Mouse (Mus musculus): Measurements from ENCODE around the gene Cdk10. TPM values are rescaled to one million over a fixed set of nuclear protein-coding genes. Genes with fewer than 3 reads are reported as not detected.

The Cdk10 gene
- polyA plus RNA-seq, 1 experiment from 2014 or later: 20.7 TPM

GRCm38 (mm10) chr8:123233300-123233699 lies 8.7 kb downstream of the Cdk10 start:
- peaks cover 12% of the 10 kb centered on the region; the same call in 1 of the 2 replicates for H3K27me3 ChIP-seq (ENCODE audit: control insufficient read depth, insufficient read depth, low read length)
- no peak overlapping the region for H3K9ac ChIP-seq (ENCODE audit: low read length)
- H3K4me1 ChIP-seq (ENCODE audit: control insufficient read depth in 2 of 2, insufficient read depth in 2 of 2, low read length in 2 of 2): peaks cover 3 to 10% of the 10 kb centered on the region in 2 experiments; a peak in 1 of 4 replicates
- no peak overlapping the region for H3K4me3 ChIP-seq (ENCODE audit: control insufficient read depth in 1 of 2, insufficient read depth in 1 of 2, low read depth in 1 of 2, low read length in 2 of 2)
- no peak overlapping the region for H3K4me2 ChIP-seq (ENCODE audit: low read length)
- H3K9me3 ChIP-seq (ENCODE audit: control insufficient read depth, low read length): no peaks in the 10 kb centered on the region
- WGBS: 53% methylated on average over 13 of the region's 13 CpGs
- no peak for ATAC-seq (ENCODE audit: insufficient number of reproducible peaks, insufficient read depth, low FRiP score, low read depth)
- no peak overlapping the region for H3K27ac ChIP-seq (replicated peaks in 1 of 2; ENCODE audit: control insufficient read depth in 1 of 2, insufficient read depth in 1 of 2, low read depth in 2 of 2, low read length in 2 of 2)
- peaks cover 10% of the 10 kb centered on the region; the same call in 1 of the 2 replicates for H3K36me3 ChIP-seq (ENCODE audit: control insufficient read depth, insufficient read depth, low read length)

- peaks cover 12% of the 10 kb centered on the region; the same call in 1 of the 2 replicates for H3K27me3 ChIP-seq (ENCODE audit: control insufficient read depth, insufficient read depth, low read length)
- H3K4me3 ChIP-seq (ENCODE audit: control insufficient read depth in 1 of 2, insufficient read depth in 1 of 2, low read depth in 1 of 2, low read length in 2 of 2): no peak overlapping the region
- peaks cover 3 to 10% of the 10 kb centered on the region in 2 experiments; a peak in 1 of 4 replicates for H3K4me1 ChIP-seq (ENCODE audit: control insufficient read depth in 2 of 2, insufficient read depth in 2 of 2, low read length in 2 of 2)
- ATAC-seq (ENCODE audit: insufficient number of reproducible peaks, insufficient read depth, low FRiP score, low read depth): no peak
- WGBS: 77% methylated on average over 11 of the region's 11 CpGs
- H3K9ac ChIP-seq (ENCODE audit: low read length): no peak overlapping the region
- peaks cover 6% of the 10 kb centered on the region; the same call in 1 of the 2 replicates for H3K36me3 ChIP-seq (ENCODE audit: control insufficient read depth, insufficient read depth, low read length)
- no peak overlapping the region for H3K27ac ChIP-seq (replicated peaks in 1 of 2; ENCODE audit: control insufficient read depth in 1 of 2, insufficient read depth in 1 of 2, low read depth in 2 of 2, low read length in 2 of 2)
- H3K9me3 ChIP-seq (ENCODE audit: control insufficient read depth, low read length): no peaks in the 10 kb centered on the region
- no peak overlapping the region for H3K4me2 ChIP-seq (ENCODE audit: low read length)
These were observed 9.1 kb downstream of the Cdk10 start for GRCm38 (mm10) chr8:123233760-123234159.

- peaks cover 3 to 10% of the 10 kb centered on the region in 2 experiments; a peak in 1 of 4 replicates for H3K4me1 ChIP-seq (ENCODE audit: control insufficient read depth in 2 of 2, insufficient read depth in 2 of 2, low read length in 2 of 2)
- no peak overlapping the region for H3K27ac ChIP-seq (replicated peaks in 1 of 2; ENCODE audit: control insufficient read depth in 1 of 2, insufficient read depth in 1 of 2, low read depth in 2 of 2, low read length in 2 of 2)
- no peaks in the 10 kb centered on the region for H3K9me3 ChIP-seq (ENCODE audit: control insufficient read depth, low read length)
- H3K4me2 ChIP-seq (ENCODE audit: low read length): peak overlapping the region; percentile 95
- ATAC-seq (ENCODE audit: insufficient number of reproducible peaks, insufficient read depth, low FRiP score, low read depth): no peak
- H3K9ac ChIP-seq (ENCODE audit: low read length): peak overlapping the region; percentile 77
- H3K4me3 ChIP-seq (ENCODE audit: control insufficient read depth in 1 of 2, insufficient read depth in 1 of 2, low read depth in 1 of 2, low read length in 2 of 2): peak overlapping the region; percentile 57 to 59
- H3K36me3 ChIP-seq (ENCODE audit: control insufficient read depth, insufficient read depth, low read length): peaks cover 2% of the 10 kb centered on the region; the same call in 1 of the 2 replicates
- 36% methylated on average over 13 of the region's 13 CpGs for WGBS
- H3K27me3 ChIP-seq (ENCODE audit: control insufficient read depth, insufficient read depth, low read length): peaks cover 12% of the 10 kb centered on the region; the same call in 1 of the 2 replicates
These were observed 10.4 kb downstream of the Cdk10 start for GRCm38 (mm10) chr8:123234918-123235519.

GRCm38 (mm10) chr8:123235520-123236497 lies 11.2 kb downstream of the Cdk10 start, which contains the start of gene Spata2l:
Gene Spata2l (minus strand): TSS chr8:123236233.
- Histone ChIP-seq H3K36me3 (ENCODE audit: control insufficient read depth, insufficient read depth, low read length) (no peaks in the 10 kb centered on the region), H3K9me3 (ENCODE audit: control insufficient read depth, low read length) (no peaks in the 10 kb centered on the region), H3K4me1 (ENCODE audit: control insufficient read depth in 2 of 2, insufficient read depth in 2 of 2, low read length in 2 of 2) (peaks cover 3 to 10% of the 10 kb centered on the region in 2 experiments; a peak in 1 of 4 replicates), H3K4me3 (ENCODE audit: control insufficient read depth in 1 of 2, insufficient read depth in 1 of 2, low read depth in 1 of 2, low read length in 2 of 2) (peak within 1 kb of the TSS; percentile 57 to 59), H3K27ac (replicated peaks in 1 of 2; ENCODE audit: control insufficient read depth in 1 of 2, insufficient read depth in 1 of 2, low read depth in 2 of 2, low read length in 2 of 2) (no peak within 1 kb of the TSS), H3K4me2 (ENCODE audit: low read length) (peak within 1 kb of the TSS; percentile 95), H3K9ac (ENCODE audit: low read length) (peak within 1 kb of the TSS; percentile 77), H3K27me3 (ENCODE audit: control insufficient read depth, insufficient read depth, low read length) (peaks cover 12% of the 10 kb centered on the region; the same call in 1 of the 2 replicates)
- ATAC-seq (ENCODE audit: insufficient number of reproducible peaks, insufficient read depth, low FRiP score, low read depth): peak; percentile 77
- WGBS: 2% methylated on average over 57 of the region's 57 CpGs

- 80% methylated on average over 10 of the region's 10 CpGs for WGBS
- no peak overlapping the region for H3K9ac ChIP-seq (ENCODE audit: low read length)
- peaks cover 30% of the 10 kb centered on the region for H3K36me3 ChIP-seq (ENCODE audit: control insufficient read depth, insufficient read depth, low read length)
- ATAC-seq (ENCODE audit: insufficient number of reproducible peaks, insufficient read depth, low FRiP score, low read depth): no peak
- H3K27ac ChIP-seq (replicated peaks in 1 of 2; ENCODE audit: control insufficient read depth in 1 of 2, insufficient read depth in 1 of 2, low read depth in 2 of 2, low read length in 2 of 2): no peak overlapping the region
- no peaks in the 10 kb centered on the region for H3K9me3 ChIP-seq (ENCODE audit: control insufficient read depth, low read length)
- no peak overlapping the region for H3K4me3 ChIP-seq (ENCODE audit: control insufficient read depth in 1 of 2, insufficient read depth in 1 of 2, low read depth in 1 of 2, low read length in 2 of 2)
- peaks cover 3 to 10% of the 10 kb centered on the region in 2 experiments; a peak in 1 of 4 replicates for H3K4me1 ChIP-seq (ENCODE audit: control insufficient read depth in 2 of 2, insufficient read depth in 2 of 2, low read length in 2 of 2)
- H3K4me2 ChIP-seq (ENCODE audit: low read length): no peak overlapping the region
- H3K27me3 ChIP-seq (ENCODE audit: control insufficient read depth, insufficient read depth, low read length): peaks cover 4% of the 10 kb centered on the region; the same call in 1 of the 2 replicates
These were observed 14.8 kb downstream of the Cdk10 start for GRCm38 (mm10) chr8:123239398-123239797.

- Histone ChIP-seq H3K27ac (replicated peaks in 1 of 2; ENCODE audit: control insufficient read depth in 1 of 2, insufficient read depth in 1 of 2, low read depth in 2 of 2, low read length in 2 of 2) (no peak overlapping the region), H3K4me2 (ENCODE audit: low read length) (no peak overlapping the region), H3K9ac (ENCODE audit: low read length) (no peak overlapping the region), H3K36me3 (ENCODE audit: control insufficient read depth, insufficient read depth, low read length) (peaks cover 59% of the 10 kb centered on the region), H3K4me1 (ENCODE audit: control insufficient read depth in 2 of 2, insufficient read depth in 2 of 2, low read length in 2 of 2) (no peaks in the 10 kb centered on the region), H3K4me3 (ENCODE audit: control insufficient read depth in 1 of 2, insufficient read depth in 1 of 2, low read depth in 1 of 2, low read length in 2 of 2) (no peak overlapping the region), H3K27me3 (ENCODE audit: control insufficient read depth, insufficient read depth, low read length) (no peaks in the 10 kb centered on the region), H3K9me3 (ENCODE audit: control insufficient read depth, low read length) (no peaks in the 10 kb centered on the region)
- no peak for ATAC-seq (ENCODE audit: insufficient number of reproducible peaks, insufficient read depth, low FRiP score, low read depth)
- 84% methylated on average over 7 of the region's 7 CpGs for WGBS
These were observed 17.7 kb downstream of the Cdk10 start for GRCm38 (mm10) chr8:123242107-123242923.

GRCm38 (mm10) chr8:123243053-123243452 lies 18.4 kb downstream of the Cdk10 start:
- H3K36me3 ChIP-seq (ENCODE audit: control insufficient read depth, insufficient read depth, low read length): peaks cover 66% of the 10 kb centered on the region
- 64% methylated on average over 11 of the region's 11 CpGs for WGBS

More at GRCm38 (mm10) chr8:123243053-123243452, 18.4 kb downstream of the Cdk10 start:
- no peaks in the 10 kb centered on the region for H3K4me1 ChIP-seq (ENCODE audit: control insufficient read depth in 2 of 2, insufficient read depth in 2 of 2, low read length in 2 of 2)
- H3K27ac ChIP-seq (replicated peaks in 1 of 2; ENCODE audit: control insufficient read depth in 1 of 2, insufficient read depth in 1 of 2, low read depth in 2 of 2, low read length in 2 of 2): no peak overlapping the region
- H3K4me2 ChIP-seq (ENCODE audit: low read length): no peak overlapping the region
- no peaks in the 10 kb centered on the region for H3K27me3 ChIP-seq (ENCODE audit: control insufficient read depth, insufficient read depth, low read length)
- no peak overlapping the region for H3K9ac ChIP-seq (ENCODE audit: low read length)
- H3K9me3 ChIP-seq (ENCODE audit: control insufficient read depth, low read length): no peaks in the 10 kb centered on the region
- no peak for ATAC-seq (ENCODE audit: insufficient number of reproducible peaks, insufficient read depth, low FRiP score, low read depth)
- no peak overlapping the region for H3K4me3 ChIP-seq (ENCODE audit: control insufficient read depth in 1 of 2, insufficient read depth in 1 of 2, low read depth in 1 of 2, low read length in 2 of 2)
